Mouse (Mus musculus) CH12.LX (cell line): ENCODE results near the gene Cck.

ENCODE experiments used
- BHLHE40 ChIP-seq: IDR thresholded peaks from 2 replicates; pipeline ENCODE4 v1.6.1; 2011; ENCODE audit warnings: mild to moderate bottlenecking, low read depth, low read length, improper control_type of control experiment
- CTCF ChIP-seq, 2 experiments: IDR thresholded peaks in 1 of 2; conservative IDR thresholded peaks in 1 of 2; 2 replicates each; pipeline ENCODE4 v1.5.1; 2011 to 2012; ENCODE audit warnings: low read depth in 2 of 2, low read length in 2 of 2, improper control_type of control experiment in 1 of 2, inconsistent platforms in 1 of 2, mild to moderate bottlenecking in 1 of 2, moderate library complexity in 1 of 2
- HCFC1 ChIP-seq: IDR thresholded peaks from 2 replicates; pipeline ENCODE4 v1.6.1; 2012; ENCODE audit warnings: low read depth, mild to moderate bottlenecking, inconsistent platforms, low read length, improper control_type of control experiment
- JUND ChIP-seq: conservative IDR thresholded peaks from 2 replicates; pipeline ENCODE4 v1.6.1; 2011; ENCODE audit warnings: low read depth, low read length, improper control_type of control experiment
- MAFK ChIP-seq: IDR thresholded peaks from 2 replicates; pipeline ENCODE4 v1.6.1; 2011; ENCODE audit warnings: low read length, improper control_type of control experiment; ENCODE audit not compliant: insufficient replicate concordance
- MAX ChIP-seq: IDR thresholded peaks from 2 replicates; pipeline ENCODE4 v1.6.1; 2011; ENCODE audit warnings: low read length, improper control_type of control experiment
- MYC ChIP-seq: IDR thresholded peaks from 2 replicates; pipeline ENCODE4 v1.6.1; 2011; ENCODE audit warnings: low read depth, mild to moderate bottlenecking, improper control_type of control experiment, low read length
- NRF1 ChIP-seq: IDR thresholded peaks from 2 replicates; pipeline ENCODE4 v1.6.1; 2014; ENCODE audit warnings: low read depth, mild to moderate bottlenecking, inconsistent platforms, low read length, improper control_type of control experiment, moderate library complexity
- POLR2A ChIP-seq: IDR thresholded peaks from 2 replicates; pipeline ENCODE4 v1.6.1; 2011; ENCODE audit warnings: low read depth, mild to moderate bottlenecking, improper control_type of control experiment, low read length
- ZMIZ1 ChIP-seq: IDR thresholded peaks from 2 replicates; pipeline ENCODE4 v1.6.1; 2012; ENCODE audit warnings: low read depth, mild to moderate bottlenecking, inconsistent platforms, low read length, improper control_type of control experiment

- TF ChIP-seq HCFC1 (no peak), POLR2A (no peak), MAX (no peak), CTCF (conservative IDR thresholded peaks at IDR 0.05 in 1 of 2, IDR thresholded peaks at IDR 0.05 in 1 of 2; ENCODE audit: low read depth in 2 of 2, low read length in 2 of 2) (no peak), BHLHE40 (no peak), MAFK (no peak), NRF1 (no peak), MYC (no peak), JUND (no peak), ZMIZ1 (no peak)
Observed at GRCm38 (mm10) chr9:121454891-121455290, 40.6 kb downstream of the Cck start.
